Mouse (Mus musculus) lung, adult 2 months (tissue): ENCODE measurements around the gene Pakap. TPM values are rescaled to one million over a fixed set of nuclear protein-coding genes. Genes with fewer than 3 reads are reported as not detected.

Experiments
- DNase-seq: peaks from one replicate; pipeline ENCODE4 v3.0.0; 2022
- H3K4me1 ChIP-seq: fragments of 200-500 bp; 2 replicates; pipeline ENCODE4 v1.6.1; 2011; ENCODE audit warnings: low read length; ENCODE audit not compliant: control insufficient read depth, insufficient read depth
- H3K4me3 ChIP-seq: fragments of 200-500 bp; replicated peaks from 2 replicates; pipeline ENCODE3; 2011; ENCODE audit warnings: low read depth, mild to moderate bottlenecking, control low read depth, low read length; ENCODE audit errors: extremely low read depth
- CTCF ChIP-seq: fragments of 200-500 bp; IDR thresholded peaks from 2 replicates; pipeline ENCODE4 v1.5.1; 2011; ENCODE audit warnings: mild to moderate bottlenecking, low read length, control low read depth; ENCODE audit not compliant: insufficient read depth
- POLR2A ChIP-seq: fragments of 200-500 bp; IDR thresholded peaks from 2 replicates; pipeline ENCODE4 v1.6.1; 2011; ENCODE audit warnings: low read depth, mild to moderate bottlenecking, control low read depth, low read length, borderline replicate concordance; ENCODE audit errors: extremely low read depth
- WGBS: fragments of 180-500 bp; shearing (Covaris S2); methylation state at CpG from one replicate; pipeline ENCODE4 v1.1.7; 2018; 5-methylcytosine and 5-hydroxymethylcytosine counted together
- polyA plus RNA-seq: library from polyadenylated mRNA; depleted of rRNA; stranded (reverse); fragments of >200 nt; gene quantifications from 2 replicates; pipeline ENCODE4 v1.2.3, GENCODE M21; 2012

The Pakap gene
- polyA plus RNA-seq, 1 experiment, result 2.7 TPM

DNA sequence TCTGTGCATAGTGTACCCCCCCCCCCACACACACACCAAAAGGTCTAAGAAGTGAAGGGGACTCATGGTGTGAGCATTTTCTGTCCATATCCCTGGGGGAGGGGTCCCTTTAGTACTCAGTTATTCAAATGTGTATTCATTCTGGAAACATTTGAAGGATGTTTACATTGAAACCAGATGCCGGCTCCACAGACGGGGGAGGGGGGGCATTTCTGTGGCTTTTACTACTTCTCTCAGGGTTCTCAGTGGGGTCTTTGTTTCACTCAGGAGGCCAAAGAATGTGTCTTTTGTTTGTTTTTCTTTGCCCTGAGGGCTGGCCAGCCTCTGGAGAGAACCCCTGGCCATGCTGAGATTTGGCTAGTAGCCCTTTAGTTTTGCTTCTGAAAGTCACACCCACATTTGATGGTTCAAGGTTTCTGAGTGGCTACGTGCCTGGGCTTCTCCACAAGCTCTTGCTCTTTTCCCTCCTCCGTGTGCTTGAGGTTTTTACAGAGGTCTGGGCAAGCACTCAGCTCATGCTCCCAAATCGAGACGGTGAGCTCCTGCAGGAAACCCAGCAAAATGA, 24.2 kb upstream of the Pakap start:
- TF ChIP-seq POLR2A (no peak), CTCF (no peak)
- peaks cover 3% of the 10 kb centered on the region; the same call in 1 of the 2 replicates for H3K4me1 ChIP-seq
- no peak overlapping the region for H3K4me3 ChIP-seq
- DNase-seq, result peak; percentile 25
- WGBS, result 5% methylated on average over 6 of the region's 6 CpGs

GRCm38 (mm10) chr4:57547785-57548184, 20.2 kb upstream of the Pakap start:
- no peak overlapping the region for H3K4me3 ChIP-seq
- DNase-seq, result no peak
- no peak for TF ChIP-seq CTCF
- H3K4me1 ChIP-seq, result peaks cover 3% of the 10 kb centered on the region; the same call in 1 of the 2 replicates
- 66% methylated on average over 7 of the region's 7 CpGs for WGBS

DNA sequence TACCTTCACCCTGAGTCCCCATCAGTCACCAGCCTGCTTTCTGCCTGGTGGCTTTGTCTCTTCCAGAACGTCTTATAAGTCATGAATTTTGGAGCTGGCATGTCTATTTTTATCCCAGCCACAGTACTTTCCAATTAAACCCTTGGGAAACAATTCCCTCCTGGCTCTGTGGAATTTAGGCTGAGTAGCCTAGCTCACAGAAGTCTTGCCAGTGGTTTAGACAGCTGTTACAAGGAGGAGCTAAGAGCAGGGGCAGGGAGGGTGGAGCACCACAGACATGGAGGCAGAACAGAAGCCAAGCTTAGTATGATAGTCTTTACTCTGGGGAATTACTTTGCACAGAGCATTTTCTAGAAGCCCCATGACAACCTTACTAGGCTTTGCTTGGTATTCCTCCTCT, 17.8 kb upstream of the Pakap start:
- H3K4me3 ChIP-seq, result no peak overlapping the region
- TF ChIP-seq POLR2A (no peak), CTCF (no peak)
- no peaks in the 10 kb centered on the region for H3K4me1 ChIP-seq
- 22% methylated on average over 1 of the region's 1 CpGs for WGBS
- no peak for DNase-seq

- DNase-seq, result no peak
- Histone ChIP-seq H3K4me3 (no peak overlapping the region), H3K4me1 (peaks cover 3% of the 10 kb centered on the region; the same call in 1 of the 2 replicates)
- WGBS, result 57% methylated on average over 2 of the region's 2 CpGs
- TF ChIP-seq POLR2A (no peak), CTCF (no peak)
These were observed 10.9 kb upstream of the Pakap start for GRCm38 (mm10) chr4:57557102-57557501.

GRCm38 (mm10) chr4:57559438-57559837, 8.5 kb upstream of the Pakap start:
- WGBS, result 43% methylated on average over 1 of the region's 1 CpGs
- peaks cover 3% of the 10 kb centered on the region; the same call in 1 of the 2 replicates for H3K4me1 ChIP-seq
- no peak overlapping the region for H3K4me3 ChIP-seq
- TF ChIP-seq POLR2A (no peak), CTCF (no peak)
- no peak for DNase-seq

DNA sequence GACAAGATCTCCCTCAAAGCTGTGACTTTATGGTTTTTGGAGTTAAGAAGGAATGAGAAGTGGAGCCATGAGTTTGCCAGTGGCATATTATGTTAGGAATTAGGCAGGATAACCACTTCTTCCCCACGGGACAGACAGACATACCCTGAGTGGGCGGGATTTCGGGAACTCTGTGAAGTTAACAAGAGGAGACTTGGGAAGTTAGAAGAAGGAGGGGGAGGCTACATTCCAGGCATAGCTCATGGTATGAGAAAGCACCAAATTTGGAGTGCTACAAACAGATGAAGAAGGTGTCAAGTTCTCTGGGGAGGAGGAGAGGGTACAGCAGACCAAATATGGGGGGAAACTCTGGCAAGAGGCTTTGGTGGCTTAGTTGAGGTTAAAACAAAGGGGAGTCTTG, 8.0 kb upstream of the Pakap start:
- WGBS, result 36% methylated on average over 3 of the region's 3 CpGs
- DNase-seq, result peak; percentile 5
- peaks cover 3% of the 10 kb centered on the region; the same call in 1 of the 2 replicates for H3K4me1 ChIP-seq
- no peak overlapping the region for H3K4me3 ChIP-seq
- TF ChIP-seq POLR2A (no peak), CTCF (no peak)

GRCm38 (mm10) chr4:57561055-57561454, 6.9 kb upstream of the Pakap start:
- H3K4me3 ChIP-seq, result no peak overlapping the region
- H3K4me1 ChIP-seq, result peaks cover 3% of the 10 kb centered on the region; the same call in 1 of the 2 replicates
- DNase-seq, result peak; percentile 7
- 36% methylated on average over 6 of the region's 6 CpGs for WGBS
- TF ChIP-seq CTCF (no peak), POLR2A (no peak)

- 84% methylated on average over 1 of the region's 1 CpGs for WGBS
- no peak for TF ChIP-seq POLR2A
- TF ChIP-seq CTCF, result no peak
- no peak for DNase-seq
- Histone ChIP-seq H3K4me3 (no peak overlapping the region), H3K4me1 (peaks cover 3% of the 10 kb centered on the region; the same call in 1 of the 2 replicates)
These were observed 2.7 kb upstream of the Pakap start for GRCm38 (mm10) chr4:57565283-57565682.

GRCm38 (mm10) chr4:57565811-57566210, 2.2 kb upstream of the Pakap start:
- TF ChIP-seq POLR2A, result no peak
- TF ChIP-seq CTCF, result no peak
- Histone ChIP-seq H3K4me3 (no peak overlapping the region), H3K4me1 (peaks cover 3% of the 10 kb centered on the region; the same call in 1 of the 2 replicates)
- no peak for DNase-seq
- 58% methylated on average over 2 of the region's 2 CpGs for WGBS

DNA sequence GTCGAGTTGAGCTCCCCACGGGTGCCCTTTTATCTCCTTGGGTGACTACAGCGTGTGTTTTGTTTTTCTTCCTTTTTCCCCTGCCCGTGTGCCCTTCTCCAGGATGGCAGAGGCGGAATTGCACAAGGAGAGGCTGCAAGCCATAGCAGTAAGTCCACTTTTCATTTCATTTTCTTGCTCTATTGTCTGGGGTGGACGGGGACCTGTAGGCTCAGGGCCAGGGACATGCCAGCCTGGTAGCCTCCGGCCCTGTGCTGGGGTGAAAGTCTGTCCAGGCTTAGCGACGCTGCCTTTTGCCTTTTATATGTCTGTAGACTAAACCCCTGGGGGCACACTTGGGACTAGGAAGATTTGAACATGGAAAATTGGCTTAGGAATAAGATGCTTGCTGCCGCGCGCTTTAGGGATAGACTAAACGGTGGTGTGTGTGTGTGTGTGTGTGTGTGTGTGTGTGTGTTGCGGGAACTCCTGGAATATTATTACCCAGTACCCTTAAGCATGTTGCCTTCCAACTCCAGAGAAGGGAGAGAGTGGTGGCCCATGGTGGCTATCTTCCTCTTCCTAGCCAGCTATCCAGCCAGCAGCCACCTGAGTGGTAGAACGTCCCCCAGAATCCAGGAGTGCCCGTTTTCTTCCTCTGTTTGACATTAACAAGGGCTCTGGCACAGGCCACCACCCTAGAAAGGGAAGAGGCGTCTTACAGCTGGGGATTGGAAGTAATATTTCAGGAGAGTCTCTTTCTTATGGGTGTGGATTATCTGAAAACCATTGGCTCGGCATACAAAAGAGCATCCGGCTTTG, 489 bp downstream of the Pakap start:
- no peak for TF ChIP-seq POLR2A
- no peak for TF ChIP-seq CTCF
- no peaks in the 10 kb centered on the region for H3K4me1 ChIP-seq
- peak overlapping the region; percentile 42 for H3K4me3 ChIP-seq
- WGBS, result 33% methylated on average over 19 of the region's 19 CpGs
- no peak for DNase-seq
